Mouse (Mus musculus) brain, embryonic 14.5 days (tissue): ENCODE results near the gene Pigv. TPM values are rescaled to one million over a fixed set of nuclear protein-coding genes. Genes with fewer than 3 reads are reported as not detected.

Experiments used
- DNase-seq: peaks from one replicate; pipeline ENCODE4 v3.0.0-alpha.2; 2011; ENCODE audit warnings: low read depth
- CTCF ChIP-seq: fragments of 200-500 bp; IDR thresholded peaks from 2 replicates; pipeline ENCODE4 v1.5.1; 2012; ENCODE audit warnings: inconsistent platforms, mild to moderate bottlenecking, moderate library complexity, borderline replicate concordance; ENCODE audit not compliant: insufficient read depth, insufficient read length; ENCODE audit errors: extremely low read depth
- POLR2A ChIP-seq: fragments of 200-500 bp; IDR thresholded peaks from 2 replicates; pipeline ENCODE4 v1.6.1; 2012; ENCODE audit warnings: mild to moderate bottlenecking, inconsistent platforms, borderline replicate concordance; ENCODE audit not compliant: poor library complexity, insufficient read depth, insufficient read length, severe bottlenecking; ENCODE audit errors: extremely low read depth
- polyA plus RNA-seq: library from polyadenylated mRNA; depleted of rRNA; stranded (reverse); fragments of >200 nt; gene quantifications from 2 replicates; pipeline ENCODE4 v1.2.3, GENCODE M21; 2012; rRNA removed

Pigv gene
- polyA plus RNA-seq, 1 experiment, result 11.7 TPM

GRCm38 (mm10) chr4:133619473-133620136 lies 52.8 kb downstream of the Pigv start:
- DNase-seq, result peak; percentile 13
- TF ChIP-seq POLR2A (no peak), CTCF (no peak)

GRCm38 (mm10) chr4:133617936-133618335 lies 54.5 kb downstream of the Pigv start:
- no peak for TF ChIP-seq POLR2A
- no peak for TF ChIP-seq CTCF
- DNase-seq, result no peak

- no peak for DNase-seq
Measured at GRCm38 (mm10) chr4:133615416-133615815, 57.0 kb downstream of the Pigv start.

GRCm38 (mm10) chr4:133614274-133614761 lies 58.1 kb downstream of the Pigv start:
- DNase-seq, result peak; percentile 5
- TF ChIP-seq POLR2A (no peak), CTCF (no peak)

More at GRCm38 (mm10) chr4:133615416-133615815, 57.0 kb downstream of the Pigv start:
- no peak for TF ChIP-seq POLR2A
- TF ChIP-seq CTCF, result no peak

- TF ChIP-seq POLR2A, result no peak
- no peak for TF ChIP-seq CTCF
- no peak for DNase-seq
Measured at GRCm38 (mm10) chr4:133613867-133614266, 58.6 kb downstream of the Pigv start.

GRCm38 (mm10) chr4:133613026-133613425 lies 59.4 kb downstream of the Pigv start:
- DNase-seq, result no peak
- no peak for TF ChIP-seq CTCF
- TF ChIP-seq POLR2A, result no peak

GRCm38 (mm10) chr4:133612416-133612815 lies 60.0 kb downstream of the Pigv start:
- DNase-seq, result no peak
- TF ChIP-seq POLR2A (no peak), CTCF (peak; percentile 6; the same call in 1 of the 2 replicates)

GRCm38 (mm10) chr4:133611815-133612214 lies 60.6 kb downstream of the Pigv start:
- DNase-seq, result no peak
- TF ChIP-seq POLR2A, result no peak
- peak; percentile 10; the same call in 1 of the 2 replicates for TF ChIP-seq CTCF

Other genes with a start within 250 kb of the Pigv start
- 0.19 and 0.45 TPM in 2 replicates for gene Tent5b, start 192.5 kb downstream of the Pigv start, polyA plus RNA-seq
- 6.6 and 8.2 TPM in 2 replicates for gene Trnp1, start 174.1 kb downstream of the Pigv start, polyA plus RNA-seq
- 0.40 and 0.51 TPM in 2 replicates for gene Kdf1, start 153.7 kb downstream of the Pigv start, polyA plus RNA-seq
- 119 and 167 TPM in 2 replicates for gene Nudc, start 126.7 kb downstream of the Pigv start, polyA plus RNA-seq
- not detected in 2 replicates for gene Nr0b2, start 119.3 kb downstream of the Pigv start, polyA plus RNA-seq
- 5.9 and 7.5 TPM in 2 replicates for gene Gpatch3, start 97.9 kb downstream of the Pigv start, polyA plus RNA-seq
- gene Gpn2, start 88.3 kb downstream of the Pigv start, polyA plus RNA-seq, result 37.7 and 56.8 TPM in 2 replicates
- 10.0 and 11.9 TPM in 2 replicates for gene Sfn, start 70.5 kb downstream of the Pigv start, polyA plus RNA-seq
- 34.4 and 39.9 TPM in 2 replicates for gene Zdhhc18, start 22.5 kb downstream of the Pigv start, polyA plus RNA-seq
- gene Arid1a, start 84.1 kb upstream of the Pigv start, polyA plus RNA-seq, result 75.4 and 121 TPM in 2 replicates
- gene Rps6ka1, start 215.2 kb upstream of the Pigv start, polyA plus RNA-seq, result 15.8 and 20.1 TPM in 2 replicates